Mouse (Mus musculus): Measurements from ENCODE around the gene Trpm1. TPM values are rescaled to one million over a fixed set of nuclear protein-coding genes. Genes with fewer than 3 reads are reported as not detected.

The Trpm1 gene
- polyA plus RNA-seq, 2 experiments, result not detected

- Histone ChIP-seq H3K36me3 (replicated peaks; ENCODE audit: control insufficient read depth, insufficient read depth, low read depth) (no peaks in the 10 kb centered on the region), H3K4me3 (ENCODE audit: insufficient read depth in 1 of 2, low read depth in 2 of 2, low read length in 2 of 2) (no peak overlapping the region), H3K27me3 (ENCODE audit: control insufficient read depth, insufficient read depth, low read length) (no peaks in the 10 kb centered on the region), H3K4me2 (ENCODE audit: low read depth) (no peak overlapping the region), H3K9me3 (ENCODE audit: control insufficient read depth, low read length) (no peaks in the 10 kb centered on the region), H3K4me1 (replicated peaks; ENCODE audit: control insufficient read depth in 2 of 2, insufficient read depth in 2 of 2, low read length in 1 of 2) (peaks cover 3 to 5% of the 10 kb centered on the region in 2 experiments; a peak in 3 of 4 replicates), H3K27ac (no peak overlapping the region), H3K9ac (replicated peaks) (no peak overlapping the region)
- TF ChIP-seq CTCF (IDR thresholded peaks at IDR 0.05; ENCODE audit: low read depth) (no peak), EP300 (IDR thresholded peaks at IDR 0.05; ENCODE audit: low read depth) (no peak)
- DNase-seq (ENCODE audit: low read depth in 3 of 3, low spot score in 3 of 3) (no peak), ATAC-seq (ENCODE audit: insufficient read depth) (no peak)
- WGBS (ENCODE audit: insufficient replicate concordance), result 75% methylated on average over 7 of the region's 7 CpGs
These were observed 135.8 kb downstream of the Trpm1 start for GRCm38 (mm10) chr7:64289416-64289815.

DNA sequence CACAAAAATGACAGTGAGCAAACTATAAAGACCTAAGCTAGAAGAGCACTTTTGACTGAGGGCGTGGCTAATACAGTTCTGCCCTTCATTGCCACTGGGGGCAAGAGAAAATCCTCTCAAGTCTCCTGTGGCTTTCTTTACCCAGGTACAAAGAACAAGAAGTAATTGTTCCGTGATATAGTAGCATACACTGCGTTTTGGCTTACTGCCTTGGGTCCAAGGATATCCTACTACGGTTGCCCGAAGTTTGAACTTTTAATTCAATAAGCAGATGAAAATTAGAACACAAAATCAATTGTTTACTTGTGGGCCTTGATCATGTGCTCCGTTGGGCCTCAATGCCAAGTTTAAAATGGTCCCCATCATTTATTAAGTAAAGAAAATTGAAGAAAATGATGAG, 136.8 kb downstream of the Trpm1 start:
- peaks cover 3 to 5% of the 10 kb centered on the region in 2 experiments; a peak in 3 of 4 replicates for H3K4me1 ChIP-seq (replicated peaks; ENCODE audit: control insufficient read depth in 2 of 2, insufficient read depth in 2 of 2, low read length in 1 of 2)
- H3K4me2 ChIP-seq (ENCODE audit: low read depth), result no peak overlapping the region
- DNase-seq (ENCODE audit: low read depth in 3 of 3, low spot score in 3 of 3) (no peak), ATAC-seq (ENCODE audit: insufficient read depth) (no peak)
- WGBS (ENCODE audit: insufficient replicate concordance), result 78% methylated on average over 6 of the region's 6 CpGs
- no peak for TF ChIP-seq EP300 (IDR thresholded peaks at IDR 0.05; ENCODE audit: low read depth)
- no peak for TF ChIP-seq CTCF (IDR thresholded peaks at IDR 0.05; ENCODE audit: low read depth)
- H3K27me3 ChIP-seq (ENCODE audit: control insufficient read depth, insufficient read depth, low read length), result no peaks in the 10 kb centered on the region
- H3K9me3 ChIP-seq (ENCODE audit: control insufficient read depth, low read length), result no peaks in the 10 kb centered on the region
- no peak overlapping the region for H3K27ac ChIP-seq
- H3K36me3 ChIP-seq (replicated peaks; ENCODE audit: control insufficient read depth, insufficient read depth, low read depth), result no peaks in the 10 kb centered on the region
- H3K4me3 ChIP-seq (ENCODE audit: insufficient read depth in 1 of 2, low read depth in 2 of 2, low read length in 2 of 2), result no peak overlapping the region
- H3K9ac ChIP-seq (replicated peaks), result no peak overlapping the region

DNA sequence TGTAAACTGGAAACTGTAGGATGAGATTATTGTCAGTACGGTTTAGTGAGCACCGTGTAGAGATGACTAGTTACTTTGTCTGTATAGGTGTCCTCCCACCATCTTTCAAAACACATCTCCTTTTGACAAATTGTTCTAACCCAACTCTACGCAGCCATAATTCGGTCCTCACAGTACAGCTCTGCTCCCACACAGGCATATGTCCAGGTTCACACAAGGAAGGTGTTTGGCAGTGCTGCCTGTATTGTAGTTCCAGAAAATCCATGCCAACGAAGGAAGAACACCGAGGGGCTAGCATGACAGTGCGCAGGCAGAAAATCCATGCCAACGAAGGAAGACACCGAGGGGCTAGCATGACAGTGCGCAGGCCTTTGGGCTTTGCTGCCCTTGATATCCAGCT, 138.1 kb downstream of the Trpm1 start:
- Histone ChIP-seq H3K4me2 (ENCODE audit: low read depth) (no peak overlapping the region), H3K4me1 (replicated peaks; ENCODE audit: control insufficient read depth in 2 of 2, insufficient read depth in 2 of 2, low read length in 1 of 2) (peaks cover 3 to 5% of the 10 kb centered on the region in 2 experiments; a peak in 3 of 4 replicates), H3K27me3 (ENCODE audit: control insufficient read depth, insufficient read depth, low read length) (no peaks in the 10 kb centered on the region), H3K27ac (no peak overlapping the region), H3K9me3 (ENCODE audit: control insufficient read depth, low read length) (no peaks in the 10 kb centered on the region), H3K36me3 (replicated peaks; ENCODE audit: control insufficient read depth, insufficient read depth, low read depth) (no peaks in the 10 kb centered on the region), H3K4me3 (ENCODE audit: insufficient read depth in 1 of 2, low read depth in 2 of 2, low read length in 2 of 2) (no peak overlapping the region), H3K9ac (replicated peaks) (no peak overlapping the region)
- no peak for TF ChIP-seq CTCF (IDR thresholded peaks at IDR 0.05; ENCODE audit: low read depth)
- TF ChIP-seq EP300 (IDR thresholded peaks at IDR 0.05; ENCODE audit: low read depth), result no peak
- WGBS (ENCODE audit: insufficient replicate concordance), result 82% methylated on average over 10 of the region's 10 CpGs
- ATAC-seq (ENCODE audit: insufficient read depth) (no peak), DNase-seq (ENCODE audit: low read depth in 3 of 3, low spot score in 3 of 3) (no peak)

- H3K4me3 ChIP-seq (ENCODE audit: insufficient read depth in 1 of 2, low read depth in 2 of 2, low read length in 2 of 2), result no peak overlapping the region
- WGBS (ENCODE audit: insufficient replicate concordance), result 74% methylated on average over 5 of the region's 5 CpGs
- ATAC-seq (ENCODE audit: insufficient read depth) (no peak), DNase-seq (ENCODE audit: low read depth in 3 of 3, low spot score in 3 of 3) (no peak)
- no peak overlapping the region for H3K4me2 ChIP-seq (ENCODE audit: low read depth)
- H3K9ac ChIP-seq (replicated peaks), result no peak overlapping the region
- no peaks in the 10 kb centered on the region for H3K36me3 ChIP-seq (replicated peaks; ENCODE audit: control insufficient read depth, insufficient read depth, low read depth)
- no peaks in the 10 kb centered on the region for H3K4me1 ChIP-seq (replicated peaks; ENCODE audit: control insufficient read depth in 2 of 2, insufficient read depth in 2 of 2, low read length in 1 of 2)
- TF ChIP-seq EP300 (IDR thresholded peaks at IDR 0.05; ENCODE audit: low read depth), result no peak
- no peak for TF ChIP-seq CTCF (IDR thresholded peaks at IDR 0.05; ENCODE audit: low read depth)
- H3K27ac ChIP-seq, result no peak overlapping the region
- no peaks in the 10 kb centered on the region for H3K27me3 ChIP-seq (ENCODE audit: control insufficient read depth, insufficient read depth, low read length)
- no peaks in the 10 kb centered on the region for H3K9me3 ChIP-seq (ENCODE audit: control insufficient read depth, low read length)
These were observed 142.8 kb downstream of the Trpm1 start for GRCm38 (mm10) chr7:64296286-64297010.

DNA sequence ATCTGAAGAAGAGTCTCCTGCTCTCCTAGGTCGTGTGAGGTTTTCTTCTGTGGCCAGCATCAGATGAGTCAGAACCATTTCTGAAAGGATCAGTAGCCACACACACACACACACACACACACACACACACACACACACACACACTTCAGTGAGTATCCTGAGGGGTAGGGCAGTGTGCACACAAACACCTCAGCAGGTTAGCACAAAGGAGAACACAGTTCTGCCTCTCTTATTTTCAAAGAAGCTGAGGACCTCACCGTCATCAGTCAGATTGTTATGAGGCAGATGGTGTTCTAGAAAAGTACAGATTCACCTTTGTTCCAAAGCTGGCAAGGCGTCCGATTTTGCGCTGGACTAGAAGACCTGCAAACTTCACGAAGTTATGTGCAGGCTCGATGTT, 156.6 kb downstream of the Trpm1 start:
- DNase-seq (ENCODE audit: low read depth in 3 of 3, low spot score in 3 of 3) (no peak), ATAC-seq (ENCODE audit: insufficient read depth) (no peak)
- Histone ChIP-seq H3K4me2 (ENCODE audit: low read depth) (no peak overlapping the region), H3K4me3 (ENCODE audit: insufficient read depth in 1 of 2, low read depth in 2 of 2, low read length in 2 of 2) (no peak overlapping the region), H3K9ac (replicated peaks) (no peak overlapping the region), H3K4me1 (replicated peaks; ENCODE audit: control insufficient read depth in 2 of 2, insufficient read depth in 2 of 2, low read length in 1 of 2) (no peaks in the 10 kb centered on the region), H3K9me3 (ENCODE audit: control insufficient read depth, low read length) (no peaks in the 10 kb centered on the region), H3K36me3 (replicated peaks; ENCODE audit: control insufficient read depth, insufficient read depth, low read depth) (no peaks in the 10 kb centered on the region; the same call in 1 of the 2 replicates), H3K27ac (no peak overlapping the region), H3K27me3 (ENCODE audit: control insufficient read depth, insufficient read depth, low read length) (no peaks in the 10 kb centered on the region)
- WGBS (ENCODE audit: insufficient replicate concordance), result 73% methylated on average over 7 of the region's 7 CpGs
- TF ChIP-seq EP300 (IDR thresholded peaks at IDR 0.05; ENCODE audit: low read depth) (no peak), CTCF (IDR thresholded peaks at IDR 0.05; ENCODE audit: low read depth) (no peak)
